Mouse (Mus musculus) forebrain, postnatal 0 days (tissue): ENCODE measurements around the gene Prdm15. TPM values are rescaled to one million over a fixed set of nuclear protein-coding genes. Genes with fewer than 3 reads are reported as not detected.

Source experiments
- ATAC-seq: fragments of 200-750 bp; cut with Nextera tagmentation; 2 replicates; pipeline ENCODE4 v1.8.0; 2017; ENCODE audit warnings: mild to moderate bottlenecking, moderate library complexity
- DNase-seq: peaks from one replicate; pipeline ENCODE4 v3.0.0-alpha.2; 2015
- H3K27ac ChIP-seq: fragments of 300-500 bp; sonication (generic); 2 replicates; pipeline ENCODE4 v1.5.1; 2014; ENCODE audit warnings: low read depth, mild to moderate bottlenecking, antibody characterized with exemption, low read length, moderate library complexity, mixed read lengths
- H3K27me3 ChIP-seq: fragments of 300-500 bp; sonication (generic); 2 replicates; pipeline ENCODE4 v1.6.1; 2014; ENCODE audit warnings: mild to moderate bottlenecking, low read length, mixed read lengths; ENCODE audit not compliant: insufficient read depth
- H3K36me3 ChIP-seq: fragments of 300-500 bp; sonication (generic); 2 replicates; pipeline ENCODE4 v1.6.1; 2014; ENCODE audit warnings: mild to moderate bottlenecking, moderate library complexity; ENCODE audit not compliant: insufficient read depth
- H3K4me1 ChIP-seq: fragments of 300-500 bp; sonication (generic); 2 replicates; pipeline ENCODE4 v1.6.1; 2014; ENCODE audit warnings: antibody characterized with exemption; ENCODE audit not compliant: insufficient read depth
- H3K4me2 ChIP-seq: fragments of 300-500 bp; sonication (generic); 2 replicates; pipeline ENCODE4 v1.6.1; 2014; ENCODE audit warnings: low read depth, mild to moderate bottlenecking, moderate library complexity
- H3K4me3 ChIP-seq: fragments of 300-500 bp; sonication (generic); 2 replicates; pipeline ENCODE4 v1.5.1; 2014; ENCODE audit warnings: low read depth, low read length, mixed read lengths
- H3K9ac ChIP-seq: fragments of 300-500 bp; sonication (generic); 2 replicates; pipeline ENCODE4 v1.6.1; 2014; ENCODE audit warnings: mild to moderate bottlenecking
- H3K9me3 ChIP-seq: fragments of 300-500 bp; sonication (generic); 2 replicates; pipeline ENCODE4 v1.6.1; 2016; ENCODE audit warnings: low read length
- CTCF ChIP-seq: sonication (generic); IDR thresholded peaks from 2 replicates; pipeline ENCODE4 v1.5.1; 2016; ENCODE audit warnings: antibody characterized with exemption, control low read depth, low read depth
- WGBS: fragments of 180-500 bp; shearing (Covaris S2); extraction: QIAGEN DNeasy Blood & Tissue Kit; methylation state at CpG from one replicate; pipeline ENCODE4 v1.1.7; 2014; 5-methylcytosine and 5-hydroxymethylcytosine counted together
- polyA plus RNA-seq: library from polyadenylated mRNA; unstranded; fragments of >200 nt; fragmentation: Nextera tagmentation; extraction: Ambion mirVana; gene quantifications from 2 replicates; pipeline ENCODE4 v1.2.1, GENCODE M21; 2015
- total RNA-seq: library from RNA; depleted of rRNA; stranded (reverse); fragments of >200 nt; gene quantifications from 2 replicates; pipeline ENCODE4 v1.2.3, GENCODE M21; 2014

The Prdm15 gene
- total and polyA plus RNA-seq, 2 experiments from 2014 or later: 4.2 to 18.3 TPM

DNA sequence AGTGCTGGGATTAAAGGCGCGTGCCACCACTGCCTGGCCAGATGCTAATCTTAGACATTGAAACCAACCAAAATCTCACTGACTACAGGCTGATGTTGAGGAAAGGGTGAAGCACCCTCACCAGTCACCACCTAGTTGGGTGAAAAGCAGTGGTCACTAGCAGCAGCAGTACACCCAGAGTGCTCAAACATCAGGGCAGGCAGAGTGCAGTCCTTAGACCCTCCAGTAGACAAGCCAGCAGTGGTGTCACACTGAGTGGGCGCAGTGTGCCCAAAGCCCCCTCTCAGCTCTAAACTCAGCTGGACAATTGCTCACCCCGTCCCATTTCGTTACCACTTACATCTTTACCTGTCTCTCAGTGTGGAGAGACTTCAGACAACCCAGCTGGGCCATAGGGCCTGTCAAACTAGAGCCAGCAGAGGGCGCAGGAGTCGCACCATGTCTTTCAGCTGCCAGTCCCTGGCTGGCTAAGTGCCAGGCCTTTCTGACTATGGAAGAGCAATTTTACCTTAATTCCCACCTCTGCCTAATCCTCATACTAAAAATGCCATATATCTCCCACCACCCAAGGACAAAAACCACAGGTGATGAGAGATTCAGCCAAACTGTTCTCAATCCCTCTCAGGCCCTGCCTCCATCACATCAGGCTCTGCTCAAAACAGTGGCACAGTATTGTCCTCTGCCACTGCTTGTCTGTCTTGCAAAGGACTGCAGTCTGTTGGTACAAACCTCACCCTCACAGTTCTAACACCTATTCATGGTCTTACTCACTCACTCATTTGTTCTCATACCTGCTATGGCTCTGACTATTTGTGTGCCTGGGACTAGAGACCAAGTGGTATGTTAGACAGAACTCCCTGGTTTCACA lies 46.7 kb downstream of the Prdm15 start:
- peaks cover 71% of the 10 kb centered on the region for H3K36me3 ChIP-seq
- no peak overlapping the region for H3K9ac ChIP-seq
- H3K4me3 ChIP-seq: no peak overlapping the region
- H3K27me3 ChIP-seq: no peaks in the 10 kb centered on the region
- no peak overlapping the region for H3K4me2 ChIP-seq
- peak; percentile 74 for TF ChIP-seq CTCF
- H3K4me1 ChIP-seq: no peaks in the 10 kb centered on the region
- DNase-seq (peak; percentile 83), ATAC-seq (peak; percentile 68)
- WGBS: 74% methylated on average over 7 of the region's 7 CpGs
- no peaks in the 10 kb centered on the region for H3K9me3 ChIP-seq
- no peak overlapping the region for H3K27ac ChIP-seq

GRCm38 (mm10) chr16:97797950-97798869 lies 53.4 kb downstream of the Prdm15 start:
- ATAC-seq: no peak

GRCm38 (mm10) chr16:97797212-97797611 lies 54.4 kb downstream of the Prdm15 start:
- Histone ChIP-seq H3K27ac (no peak overlapping the region), H3K4me2 (no peak overlapping the region), H3K9me3 (no peaks in the 10 kb centered on the region), H3K36me3 (peaks cover 79% of the 10 kb centered on the region), H3K27me3 (no peaks in the 10 kb centered on the region), H3K4me1 (no peaks in the 10 kb centered on the region), H3K9ac (no peak overlapping the region), H3K4me3 (no peak overlapping the region)
- TF ChIP-seq CTCF: no peak
- ATAC-seq: no peak
- 91% methylated on average over 3 of the region's 3 CpGs for WGBS
- DNase-seq: no peak

More at GRCm38 (mm10) chr16:97797950-97798869, 53.4 kb downstream of the Prdm15 start:
- Histone ChIP-seq H3K9me3 (no peaks in the 10 kb centered on the region), H3K27ac (no peak overlapping the region), H3K4me1 (no peaks in the 10 kb centered on the region), H3K4me3 (no peak overlapping the region), H3K36me3 (peaks cover 72% of the 10 kb centered on the region), H3K4me2 (no peak overlapping the region), H3K27me3 (no peaks in the 10 kb centered on the region), H3K9ac (no peak overlapping the region)
- DNase-seq: no peak
- no peak for TF ChIP-seq CTCF
- 96% methylated on average over 7 of the region's 7 CpGs for WGBS

DNA sequence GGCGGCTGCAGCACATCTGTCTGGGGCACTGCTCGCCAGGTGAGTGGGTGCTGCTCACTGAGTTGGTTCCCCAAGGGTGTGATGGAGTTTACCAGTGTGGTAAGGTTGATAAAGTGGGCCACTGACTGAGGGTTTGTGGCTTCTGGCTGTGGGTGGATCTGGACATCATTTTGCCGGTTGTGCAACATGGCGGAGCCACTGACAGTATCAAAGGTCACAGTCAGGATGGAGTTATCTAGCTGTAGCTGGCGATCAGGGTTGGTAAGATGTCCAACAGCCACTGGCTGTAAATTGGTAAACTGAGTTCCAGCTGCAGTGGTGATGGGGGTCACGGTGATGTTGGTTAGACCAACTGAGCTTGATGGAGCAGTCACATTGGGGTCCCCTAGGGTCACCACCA lies 57.4 kb downstream of the Prdm15 start:
- no peak for TF ChIP-seq CTCF
- H3K4me3 ChIP-seq: no peak overlapping the region
- H3K4me2 ChIP-seq: no peak overlapping the region
- no peaks in the 10 kb centered on the region for H3K9me3 ChIP-seq
- H3K27ac ChIP-seq: no peak overlapping the region
- H3K36me3 ChIP-seq: peaks cover 65% of the 10 kb centered on the region
- no peaks in the 10 kb centered on the region for H3K27me3 ChIP-seq
- ATAC-seq: no peak
- WGBS: 95% methylated on average over 6 of the region's 6 CpGs
- no peaks in the 10 kb centered on the region for H3K4me1 ChIP-seq
- no peak overlapping the region for H3K9ac ChIP-seq
- no peak for DNase-seq

DNA sequence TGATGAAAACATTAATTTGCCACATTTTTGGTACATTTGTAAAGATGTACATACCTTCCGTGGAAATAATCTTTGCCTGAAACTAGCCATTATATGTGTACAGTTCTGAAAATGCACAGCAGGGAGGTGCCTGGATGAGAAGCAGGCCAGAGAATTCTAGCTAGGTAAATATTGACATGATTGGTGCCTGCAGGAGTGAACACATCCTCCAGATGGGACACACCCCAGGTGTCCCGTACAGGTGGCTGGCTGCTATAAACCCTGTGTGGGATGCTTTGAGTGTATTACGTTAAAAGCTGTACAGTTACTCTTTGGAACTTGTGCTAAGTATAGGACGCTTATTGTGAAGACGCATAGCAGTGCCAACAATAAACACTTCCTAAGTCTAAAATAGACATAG lies 68.6 kb downstream of the Prdm15 start:
- DNase-seq (no peak), ATAC-seq (no peak)
- 87% methylated on average over 5 of the region's 5 CpGs for WGBS
- Histone ChIP-seq H3K27me3 (no peaks in the 10 kb centered on the region), H3K4me2 (no peak overlapping the region), H3K4me3 (no peak overlapping the region), H3K9ac (no peak overlapping the region), H3K36me3 (no peaks in the 10 kb centered on the region), H3K9me3 (no peaks in the 10 kb centered on the region), H3K27ac (no peak overlapping the region), H3K4me1 (no peaks in the 10 kb centered on the region)
- no peak for TF ChIP-seq CTCF

GRCm38 (mm10) chr16:97778353-97779025 lies 73.2 kb downstream of the Prdm15 start:
- no peak overlapping the region for H3K4me3 ChIP-seq
- DNase-seq (peak; percentile 76), ATAC-seq (peak; percentile 71)
- no peaks in the 10 kb centered on the region for H3K4me1 ChIP-seq
- no peak overlapping the region for H3K9ac ChIP-seq
- TF ChIP-seq CTCF: peak; percentile 82
- H3K36me3 ChIP-seq: no peaks in the 10 kb centered on the region
- H3K27me3 ChIP-seq: no peaks in the 10 kb centered on the region
- H3K4me2 ChIP-seq: peak overlapping the region; percentile 42
- no peaks in the 10 kb centered on the region for H3K9me3 ChIP-seq
- no peak overlapping the region for H3K27ac ChIP-seq
- 16% methylated on average over 15 of the region's 15 CpGs for WGBS
